Mouse (Mus musculus) limb, embryonic 10.5 days (tissue): ENCODE results near the gene Sh2d6. TPM values are rescaled to one million over a fixed set of nuclear protein-coding genes. Genes with fewer than 3 reads are reported as not detected.
"Not testable (repeated sequence)": the region's sequence is repeated elsewhere in the genome, so short reads cannot be mapped to it uniquely, and the experiment has no call there.

Experiments
- DNase-seq: peaks from one replicate; pipeline ENCODE4 v3.0.0-alpha.2; 2017; ENCODE audit warnings: low spot score
- H3K27ac ChIP-seq: fragments of 300-500 bp; sonication (generic); 2 replicates; pipeline ENCODE4 v1.5.1; 2016; ENCODE audit warnings: mild to moderate bottlenecking
- H3K27me3 ChIP-seq: fragments of 300-500 bp; sonication (generic); 2 replicates; pipeline ENCODE4 v1.6.1; 2016; ENCODE audit warnings: low read depth, mild to moderate bottlenecking; ENCODE audit not compliant: poor library complexity, severe bottlenecking
- H3K36me3 ChIP-seq: fragments of 300-500 bp; sonication (generic); 2 replicates; pipeline ENCODE4 v1.6.1; 2016; ENCODE audit warnings: mild to moderate bottlenecking, moderate library complexity
- H3K4me1 ChIP-seq: fragments of 300-500 bp; sonication (generic); 2 replicates; pipeline ENCODE4 v1.6.1; 2016
- H3K4me3 ChIP-seq: fragments of 300-500 bp; sonication (generic); 2 replicates; pipeline ENCODE4 v1.5.1; 2016; ENCODE audit warnings: mild to moderate bottlenecking, moderate library complexity
- H3K9me3 ChIP-seq: fragments of 300-500 bp; sonication (generic); replicated peaks from 2 replicates; pipeline ENCODE4 v1.6.1; 2016; ENCODE audit warnings: mild to moderate bottlenecking
- WGBS: fragments of 180-500 bp; shearing (Covaris S2); methylation state at CpG from one replicate; pipeline ENCODE4 v1.1.7; 2016; 5-methylcytosine and 5-hydroxymethylcytosine counted together
- polyA plus RNA-seq: library from polyadenylated mRNA; unstranded; fragments of >200 nt; fragmentation: Nextera tagmentation; extraction: Ambion mirVana; gene quantifications from 2 replicates; pipeline ENCODE4 v1.2.1, GENCODE M21; 2016

Sh2d6 gene
- polyA plus RNA-seq, 1 experiment from 2014 or later: 0.15 TPM

DNA sequence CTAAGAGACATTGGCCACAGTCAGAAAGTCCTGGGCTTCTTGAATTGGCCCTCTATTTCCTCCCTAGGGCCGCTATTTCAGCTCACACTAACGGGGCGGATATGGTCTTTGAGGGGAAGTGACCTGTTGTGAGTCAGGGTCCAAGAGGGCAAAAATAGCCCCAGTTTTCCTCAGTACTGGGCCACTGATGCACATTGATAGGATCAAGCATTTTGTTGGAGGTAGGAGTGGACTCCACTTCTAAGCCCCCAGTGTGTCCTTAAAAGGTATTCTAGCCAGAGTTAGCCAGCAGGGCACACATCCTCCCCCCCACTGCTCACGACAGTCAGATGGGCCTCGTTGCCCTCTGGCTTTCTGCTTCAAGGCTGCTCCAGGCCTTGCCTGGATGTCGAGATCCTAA lies 28.5 kb upstream of the Sh2d6 start:
- Histone ChIP-seq H3K27ac (peak overlapping the region; percentile 92), H3K4me3 (no peak overlapping the region), H3K4me1 (peaks cover 46% of the 10 kb centered on the region), H3K36me3 (no peaks in the 10 kb centered on the region), H3K9me3 (no peaks in the 10 kb centered on the region), H3K27me3 (no peaks in the 10 kb centered on the region)
- DNase-seq: no peak
- WGBS: 73% methylated on average over 6 of the region's 6 CpGs

- Histone ChIP-seq H3K27ac (peak overlapping the region; percentile 92), H3K36me3 (no peaks in the 10 kb centered on the region), H3K9me3 (no peaks in the 10 kb centered on the region), H3K27me3 (peaks cover 1% of the 10 kb centered on the region; the same call in 1 of the 2 replicates), H3K4me3 (no peak overlapping the region), H3K4me1 (peaks cover 54% of the 10 kb centered on the region)
- WGBS: 57% methylated on average over 9 of the region's 9 CpGs
- no peak for DNase-seq
These were observed 27.6 kb upstream of the Sh2d6 start for GRCm38 (mm10) chr6:72549041-72549580.

DNA sequence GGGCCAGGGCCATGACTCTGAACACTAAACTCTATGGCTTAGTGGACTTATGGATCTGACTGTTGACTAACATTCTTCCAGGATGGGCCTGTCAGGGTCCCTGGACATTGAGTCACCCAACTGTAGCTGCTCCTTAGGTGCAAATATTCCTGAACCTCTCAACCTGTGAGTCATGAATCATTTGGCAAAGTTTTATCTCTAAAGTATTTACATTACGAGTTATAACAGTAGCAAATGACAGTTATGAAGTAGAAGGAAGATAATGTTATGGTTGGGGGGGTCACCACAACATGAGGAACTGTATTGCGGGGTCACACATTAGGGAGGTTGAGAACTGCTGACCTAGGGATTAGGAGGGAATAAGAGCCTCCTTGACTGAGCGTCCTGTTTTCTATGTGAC lies 26.4 kb upstream of the Sh2d6 start:
- Histone ChIP-seq H3K27me3 (peaks cover 5% of the 10 kb centered on the region; the same call in 1 of the 2 replicates), H3K27ac (no peak overlapping the region), H3K4me1 (peaks cover 48% of the 10 kb centered on the region), H3K36me3 (no peaks in the 10 kb centered on the region), H3K4me3 (no peak overlapping the region), H3K9me3 (no peaks in the 10 kb centered on the region)
- 95% methylated on average over 3 of the region's 3 CpGs for WGBS
- DNase-seq: no peak

DNA sequence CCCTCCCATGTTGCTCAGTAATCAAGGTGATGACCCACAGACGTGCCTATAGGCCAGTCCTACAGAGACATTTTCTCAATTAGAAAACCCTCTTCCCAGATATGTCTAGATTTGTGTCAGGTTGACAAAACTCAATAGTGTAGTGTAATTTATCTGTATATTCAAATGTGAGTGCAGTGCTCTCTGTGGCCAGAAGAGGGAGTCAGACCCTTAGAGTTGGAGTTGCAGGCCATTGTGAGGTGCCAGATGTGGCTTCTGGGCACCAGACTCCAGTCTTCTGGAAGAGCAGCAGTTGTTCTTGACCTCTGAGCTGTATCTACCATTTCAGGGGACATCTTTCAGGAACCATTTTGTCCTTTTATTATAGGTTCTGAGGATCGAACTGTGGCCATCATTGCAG lies 25.6 kb upstream of the Sh2d6 start:
- H3K36me3 ChIP-seq: no peaks in the 10 kb centered on the region
- WGBS: 90% methylated on average over 2 of the region's 2 CpGs
- H3K9me3 ChIP-seq: no peaks in the 10 kb centered on the region
- H3K27ac ChIP-seq: no peak overlapping the region
- peaks cover 5% of the 10 kb centered on the region; the same call in 1 of the 2 replicates for H3K27me3 ChIP-seq
- no peak overlapping the region for H3K4me3 ChIP-seq
- peaks cover 40% of the 10 kb centered on the region for H3K4me1 ChIP-seq
- DNase-seq: no peak

DNA sequence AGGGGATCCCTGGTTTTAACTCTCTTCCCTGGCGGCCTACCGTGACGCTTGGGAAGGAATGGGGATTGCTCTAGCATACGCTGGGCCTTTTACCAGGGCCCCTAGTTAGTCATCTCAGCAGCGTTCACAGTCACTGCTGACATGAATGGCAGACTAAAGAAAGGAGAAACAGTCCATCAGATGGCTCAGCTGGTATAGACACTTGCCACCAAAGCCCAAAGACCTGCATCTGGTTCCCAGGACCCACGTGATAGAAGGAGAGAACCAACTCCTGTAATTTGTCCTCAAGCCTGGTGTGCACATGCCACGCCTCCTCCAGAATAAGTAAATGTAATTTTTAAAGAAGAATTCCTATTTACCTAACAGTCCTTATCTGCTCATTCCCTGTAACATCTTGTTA lies 23.9 kb upstream of the Sh2d6 start:
- Histone ChIP-seq H3K4me3 (no peak overlapping the region), H3K27ac (no peak overlapping the region), H3K4me1 (peaks cover 27% of the 10 kb centered on the region), H3K27me3 (peaks cover 5% of the 10 kb centered on the region; the same call in 1 of the 2 replicates), H3K9me3 (no peaks in the 10 kb centered on the region), H3K36me3 (no peaks in the 10 kb centered on the region)
- no peak for DNase-seq
- 50% methylated on average over 7 of the region's 7 CpGs for WGBS

DNA sequence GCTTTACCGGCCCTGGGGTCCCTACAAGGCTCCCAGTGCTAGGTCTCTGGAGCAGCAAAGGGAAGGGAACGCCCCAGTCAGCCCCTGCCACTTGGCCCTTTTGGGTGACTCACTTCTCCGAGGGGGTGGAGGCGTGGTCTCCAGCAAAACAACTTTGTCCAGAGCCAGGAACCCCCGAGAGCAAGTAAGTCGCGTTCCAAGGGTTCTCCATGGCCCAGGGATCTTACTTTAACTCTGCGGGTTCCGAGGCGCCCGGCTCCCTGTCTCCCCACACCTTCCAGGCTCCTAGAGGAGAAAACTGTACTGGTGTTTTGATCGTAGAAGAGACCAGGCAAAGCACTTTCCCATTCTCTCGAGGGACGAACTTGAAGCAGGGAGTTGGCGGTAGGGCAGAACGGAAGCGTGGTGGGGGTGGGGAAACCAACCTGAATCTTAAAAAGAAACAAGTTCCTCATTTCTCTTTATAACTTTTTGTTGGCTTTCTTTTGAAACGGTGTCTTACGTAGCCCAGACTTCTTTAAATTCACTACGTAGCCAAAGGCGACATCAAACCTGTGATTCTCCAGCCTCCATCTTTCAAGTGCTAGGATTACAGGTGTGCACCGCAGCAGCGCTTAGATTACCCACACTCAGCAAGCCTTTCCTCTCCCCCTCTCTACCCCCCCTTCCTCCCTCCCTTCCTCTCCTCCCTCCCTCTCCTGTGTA lies 22.9 kb upstream of the Sh2d6 start, which contains the start of gene Capg:
Gene Capg, plus strand, starts transcription at position 109 of the 705 bp plus-strand sequence.
- Histone ChIP-seq H3K27ac (peak within 1 kb of the TSS; percentile 83), H3K27me3 (peaks cover 5% of the 10 kb centered on the region; the same call in 1 of the 2 replicates), H3K9me3 (no peaks in the 10 kb centered on the region), H3K36me3 (no peaks in the 10 kb centered on the region), H3K4me1 (peaks cover 19% of the 10 kb centered on the region), H3K4me3 (peak within 1 kb of the TSS; percentile 47)
- 8% methylated on average over 23 of the region's 23 CpGs for WGBS
- DNase-seq: no peak

GRCm38 (mm10) chr6:72543265-72543850 lies 21.9 kb upstream of the Sh2d6 start:
- no peaks in the 10 kb centered on the region for H3K9me3 ChIP-seq
- WGBS: 89% methylated on average over 12 of the region's 12 CpGs
- no peak overlapping the region for H3K4me3 ChIP-seq
- peaks cover 22% of the 10 kb centered on the region for H3K4me1 ChIP-seq
- no peaks in the 10 kb centered on the region for H3K36me3 ChIP-seq
- peaks cover 5% of the 10 kb centered on the region; the same call in 1 of the 2 replicates for H3K27me3 ChIP-seq
- peak overlapping the region; percentile 83 for H3K27ac ChIP-seq
- DNase-seq: no peak

- peak overlapping the region; percentile 77 for H3K27ac ChIP-seq
- no peaks in the 10 kb centered on the region for H3K9me3 ChIP-seq
- H3K27me3 ChIP-seq: no peaks in the 10 kb centered on the region
- peaks cover 34% of the 10 kb centered on the region for H3K4me1 ChIP-seq
- 2% methylated on average over 16 of the region's 16 CpGs for WGBS
- H3K36me3 ChIP-seq: no peaks in the 10 kb centered on the region
- peak overlapping the region; percentile 54 for H3K4me3 ChIP-seq
- peak; percentile 71 for DNase-seq
These were observed 17.1 kb upstream of the Sh2d6 start for GRCm38 (mm10) chr6:72538562-72539031.

GRCm38 (mm10) chr6:72537998-72538500 lies 16.5 kb upstream of the Sh2d6 start:
- peak overlapping the region; percentile 77 for H3K27ac ChIP-seq

DNA sequence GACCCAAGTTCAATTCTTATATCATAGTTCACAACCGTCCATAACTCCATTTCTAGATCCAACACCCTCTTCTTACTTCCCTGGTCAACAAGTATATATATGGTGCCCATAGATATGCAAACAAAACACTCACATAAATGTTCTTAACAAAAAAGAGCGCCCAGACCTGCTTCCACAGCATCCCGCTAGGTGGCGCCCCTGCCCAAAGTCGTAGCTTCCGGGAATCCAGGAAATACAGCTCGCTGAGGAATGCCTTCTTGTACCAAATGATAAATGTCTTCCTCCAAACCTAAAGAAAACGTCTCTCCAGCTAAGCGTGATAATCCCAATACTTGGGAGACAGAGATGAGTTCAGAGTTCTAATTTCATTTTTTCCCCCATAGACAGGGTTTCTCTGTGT lies 13.7 kb upstream of the Sh2d6 start:
- DNase-seq: peak; percentile 88
- no peaks in the 10 kb centered on the region for H3K27me3 ChIP-seq
- 3% methylated on average over 9 of the region's 9 CpGs for WGBS
- H3K27ac ChIP-seq: peak overlapping the region; percentile 72
- H3K36me3 ChIP-seq: no peaks in the 10 kb centered on the region
- no peaks in the 10 kb centered on the region for H3K9me3 ChIP-seq
- H3K4me3 ChIP-seq: peak overlapping the region; percentile 22; the same call in 1 of the 2 replicates
- H3K4me1 ChIP-seq: peaks cover 46% of the 10 kb centered on the region

More at GRCm38 (mm10) chr6:72537998-72538500, 16.5 kb upstream of the Sh2d6 start:
- no peaks in the 10 kb centered on the region for H3K36me3 ChIP-seq
- H3K27me3 ChIP-seq: no peaks in the 10 kb centered on the region
- H3K9me3 ChIP-seq: no peaks in the 10 kb centered on the region
- peaks cover 36% of the 10 kb centered on the region for H3K4me1 ChIP-seq
- no peak for DNase-seq
- WGBS: 45% methylated on average over 10 of the region's 10 CpGs
- peak overlapping the region; percentile 54 for H3K4me3 ChIP-seq

DNA sequence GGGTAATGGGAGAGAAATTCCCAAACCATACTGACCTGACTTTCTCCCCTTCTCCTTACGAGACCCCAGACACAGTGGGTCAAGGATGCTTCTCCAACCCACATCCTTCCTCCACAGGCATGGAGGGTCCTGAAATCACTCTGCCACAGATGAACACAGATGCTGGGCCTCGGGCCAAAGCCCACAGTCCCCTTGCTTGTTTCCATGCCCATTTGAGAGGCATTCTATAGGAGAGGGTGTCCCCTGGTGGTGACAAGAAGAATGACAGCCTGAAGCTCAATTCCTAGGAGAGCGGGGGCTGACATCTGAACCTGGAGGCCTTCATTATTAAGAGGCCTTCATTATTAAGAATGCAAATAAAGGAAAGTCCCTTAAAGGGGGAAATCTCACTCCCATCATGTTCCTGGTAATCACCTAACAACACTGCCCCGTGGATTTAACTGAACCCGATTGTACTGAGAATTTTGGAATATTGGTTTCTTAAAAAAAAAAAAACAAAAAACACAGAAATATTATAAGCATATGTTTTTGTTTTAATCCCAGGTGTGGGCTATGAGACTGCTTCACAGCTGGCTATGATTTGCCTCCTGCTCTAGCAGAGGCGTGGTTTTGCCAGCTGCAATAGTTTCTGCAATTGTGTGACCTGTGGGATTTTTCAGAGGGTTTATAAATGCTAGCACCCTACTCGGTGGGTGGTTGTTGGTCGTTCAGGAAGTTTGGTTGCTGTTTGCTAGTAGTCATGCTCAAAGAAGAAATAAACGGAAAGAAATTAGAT lies 12.7 kb upstream of the Sh2d6 start:
- 34% methylated on average over 9 of the region's 9 CpGs for WGBS
- H3K4me1 ChIP-seq: peaks cover 46% of the 10 kb centered on the region
- H3K4me3 ChIP-seq: no peak overlapping the region
- no peaks in the 10 kb centered on the region for H3K9me3 ChIP-seq
- no peaks in the 10 kb centered on the region for H3K27me3 ChIP-seq
- H3K36me3 ChIP-seq: no peaks in the 10 kb centered on the region
- peak overlapping the region; percentile 72 for H3K27ac ChIP-seq
- peak; percentile 77 for DNase-seq

- WGBS: 84% methylated on average over 1 of the region's 1 CpGs
These were observed 12.0 kb upstream of the Sh2d6 start for GRCm38 (mm10) chr6:72533555-72533954.

More at GRCm38 (mm10) chr6:72533555-72533954, 12.0 kb upstream of the Sh2d6 start:
- not testable (repeated sequence) for H3K9me3 ChIP-seq, H3K4me3 ChIP-seq, H3K36me3 ChIP-seq, H3K27me3 ChIP-seq, DNase-seq
- Histone ChIP-seq H3K27ac (peak overlapping the region; percentile 59; the same call in 1 of the 2 replicates), H3K4me1 (peaks cover 41% of the 10 kb centered on the region)
